Mouse (Mus musculus) midbrain, embryonic 12.5 days (tissue): ENCODE measurements around the gene Maml3. TPM values are rescaled to one million over a fixed set of nuclear protein-coding genes. Genes with fewer than 3 reads are reported as not detected.
A peak's percentile ranks its signal among the peaks of the same experiment; 100 is the strongest.

Experiments
- ATAC-seq: fragments of 200-750 bp; cut with Nextera tagmentation; 2 replicates; pipeline ENCODE4 v1.8.0; 2017; ENCODE audit warnings: low read depth, moderate TSS enrichment, moderate library complexity; ENCODE audit not compliant: low FRiP score
- H3K27ac ChIP-seq: fragments of 300-500 bp; sonication (generic); replicated peaks from 2 replicates; pipeline ENCODE4 v1.5.1; 2016; ENCODE audit warnings: mild to moderate bottlenecking
- H3K27me3 ChIP-seq: fragments of 300-500 bp; sonication (generic); 2 replicates; pipeline ENCODE4 v1.6.1; 2016; ENCODE audit warnings: mild to moderate bottlenecking
- H3K36me3 ChIP-seq: fragments of 300-500 bp; sonication (generic); 2 replicates; pipeline ENCODE4 v1.6.1; 2016
- H3K4me1 ChIP-seq: fragments of 300-500 bp; sonication (generic); 2 replicates; pipeline ENCODE4 v1.6.1; 2016
- H3K4me2 ChIP-seq: fragments of 300-500 bp; sonication (generic); replicated peaks from 2 replicates; pipeline ENCODE4 v1.6.1; 2016; ENCODE audit warnings: mild to moderate bottlenecking, moderate library complexity
- H3K4me3 ChIP-seq: fragments of 300-500 bp; sonication (generic); 2 replicates; pipeline ENCODE4 v1.5.1; 2016; ENCODE audit warnings: mild to moderate bottlenecking
- H3K9ac ChIP-seq: fragments of 300-500 bp; sonication (generic); replicated peaks from 2 replicates; pipeline ENCODE4 v1.6.1; 2016; ENCODE audit warnings: mild to moderate bottlenecking, moderate library complexity
- H3K9me3 ChIP-seq: fragments of 300-500 bp; sonication (generic); 2 replicates; pipeline ENCODE4 v1.6.1; 2016; ENCODE audit warnings: mild to moderate bottlenecking
- WGBS: fragments of 180-500 bp; shearing (Covaris S2); methylation state at CpG from one replicate; pipeline ENCODE4 v1.1.7; 2016; 5-methylcytosine and 5-hydroxymethylcytosine counted together
- polyA plus RNA-seq: library from polyadenylated mRNA; unstranded; fragments of >200 nt; fragmentation: Nextera tagmentation; extraction: Ambion mirVana; gene quantifications from 2 replicates; pipeline ENCODE4 v1.2.1, GENCODE M21; 2016

Maml3 gene
- polyA plus RNA-seq, 1 experiment from 2014 or later = 8.2 TPM

- H3K9me3 ChIP-seq = no peaks in the 10 kb centered on the region
- H3K36me3 ChIP-seq = no peaks in the 10 kb centered on the region
- peak overlapping the region; percentile 86 for H3K27ac ChIP-seq
- no peaks in the 10 kb centered on the region for H3K27me3 ChIP-seq
- H3K9ac ChIP-seq = peak overlapping the region; percentile 52
- H3K4me3 ChIP-seq = peak overlapping the region; percentile 12
- peak overlapping the region; percentile 49 for H3K4me2 ChIP-seq
- 10% methylated on average over 20 of the region's 20 CpGs for WGBS
- peaks cover 35% of the 10 kb centered on the region for H3K4me1 ChIP-seq
- peak; percentile 83 for ATAC-seq
Observed at GRCm38 (mm10) chr3:51888662-51889433, 216.0 kb downstream of the Maml3 start.

GRCm38 (mm10) chr3:51888295-51888661 is 216.6 kb downstream of the Maml3 start:
- H3K4me2 ChIP-seq = peak overlapping the region; percentile 49
- 5% methylated on average over 6 of the region's 8 CpGs for WGBS
- ATAC-seq = peak; percentile 50; the same call in 1 of the 2 replicates
- H3K36me3 ChIP-seq = no peaks in the 10 kb centered on the region
- peak overlapping the region; percentile 86 for H3K27ac ChIP-seq
- no peaks in the 10 kb centered on the region for H3K9me3 ChIP-seq
- H3K4me3 ChIP-seq = peak overlapping the region; percentile 12; the same call in 1 of the 2 replicates
- H3K9ac ChIP-seq = peak overlapping the region; percentile 52
- no peaks in the 10 kb centered on the region for H3K27me3 ChIP-seq
- H3K4me1 ChIP-seq = peaks cover 38% of the 10 kb centered on the region

- ATAC-seq = no peak
Observed at GRCm38 (mm10) chr3:51885920-51886319, 219.0 kb downstream of the Maml3 start.

GRCm38 (mm10) chr3:51885487-51885886 is 219.4 kb downstream of the Maml3 start:
- no peaks in the 10 kb centered on the region for H3K27me3 ChIP-seq
- no peak for ATAC-seq
- H3K4me1 ChIP-seq = peaks cover 57% of the 10 kb centered on the region
- no peak overlapping the region for H3K4me3 ChIP-seq
- 84% methylated on average over 5 of the region's 5 CpGs for WGBS
- H3K4me2 ChIP-seq = no peak overlapping the region
- H3K36me3 ChIP-seq = no peaks in the 10 kb centered on the region
- no peaks in the 10 kb centered on the region for H3K9me3 ChIP-seq
- no peak overlapping the region for H3K27ac ChIP-seq
- H3K9ac ChIP-seq = no peak overlapping the region

More at GRCm38 (mm10) chr3:51885920-51886319, 219.0 kb downstream of the Maml3 start:
- Histone ChIP-seq H3K27me3 (no peaks in the 10 kb centered on the region), H3K9me3 (no peaks in the 10 kb centered on the region), H3K4me3 (no peak overlapping the region), H3K36me3 (no peaks in the 10 kb centered on the region), H3K9ac (no peak overlapping the region), H3K4me2 (no peak overlapping the region), H3K27ac (no peak overlapping the region), H3K4me1 (peaks cover 52% of the 10 kb centered on the region)
- WGBS = 62% methylated on average over 5 of the region's 5 CpGs

GRCm38 (mm10) chr3:51881981-51882380 is 222.9 kb downstream of the Maml3 start:
- Histone ChIP-seq H3K4me1 (peaks cover 37% of the 10 kb centered on the region), H3K36me3 (no peaks in the 10 kb centered on the region), H3K27ac (no peak overlapping the region), H3K4me3 (no peak overlapping the region), H3K4me2 (no peak overlapping the region), H3K9ac (no peak overlapping the region), H3K9me3 (no peaks in the 10 kb centered on the region), H3K27me3 (no peaks in the 10 kb centered on the region)
- ATAC-seq = no peak
- 77% methylated on average over 10 of the region's 10 CpGs for WGBS

- H3K4me2 ChIP-seq = no peak overlapping the region
- 74% methylated on average over 2 of the region's 2 CpGs for WGBS
- H3K9me3 ChIP-seq = no peaks in the 10 kb centered on the region
- H3K9ac ChIP-seq = no peak overlapping the region
- no peak overlapping the region for H3K4me3 ChIP-seq
- no peaks in the 10 kb centered on the region for H3K27me3 ChIP-seq
- H3K27ac ChIP-seq = no peak overlapping the region
- H3K4me1 ChIP-seq = peaks cover 37% of the 10 kb centered on the region
- ATAC-seq = no peak
- no peaks in the 10 kb centered on the region for H3K36me3 ChIP-seq
Observed at GRCm38 (mm10) chr3:51881393-51881792, 223.5 kb downstream of the Maml3 start.

GRCm38 (mm10) chr3:51880506-51881036 is 224.3 kb downstream of the Maml3 start:
- ATAC-seq = no peak
- no peaks in the 10 kb centered on the region for H3K27me3 ChIP-seq
- H3K36me3 ChIP-seq = no peaks in the 10 kb centered on the region
- no peak overlapping the region for H3K4me2 ChIP-seq
- H3K9ac ChIP-seq = peak overlapping the region; percentile 7; the same call in 1 of the 2 replicates
- H3K4me3 ChIP-seq = no peak overlapping the region
- WGBS = 65% methylated on average over 8 of the region's 8 CpGs
- no peaks in the 10 kb centered on the region for H3K9me3 ChIP-seq
- peaks cover 37% of the 10 kb centered on the region for H3K4me1 ChIP-seq
- H3K27ac ChIP-seq = peak overlapping the region; percentile 49

- H3K9me3 ChIP-seq = no peaks in the 10 kb centered on the region
- no peak for ATAC-seq
- WGBS = 90% methylated on average over 11 of the region's 11 CpGs
- no peak overlapping the region for H3K4me2 ChIP-seq
- H3K9ac ChIP-seq = no peak overlapping the region
- H3K4me1 ChIP-seq = peaks cover 36% of the 10 kb centered on the region
- no peak overlapping the region for H3K27ac ChIP-seq
- no peak overlapping the region for H3K4me3 ChIP-seq
- no peaks in the 10 kb centered on the region for H3K27me3 ChIP-seq
- no peaks in the 10 kb centered on the region for H3K36me3 ChIP-seq
Observed at GRCm38 (mm10) chr3:51879211-51879610, 225.7 kb downstream of the Maml3 start.

GRCm38 (mm10) chr3:51878577-51878976 is 226.3 kb downstream of the Maml3 start:
- Histone ChIP-seq H3K9ac (no peak overlapping the region), H3K4me1 (peaks cover 36% of the 10 kb centered on the region), H3K36me3 (no peaks in the 10 kb centered on the region), H3K27ac (no peak overlapping the region), H3K9me3 (no peaks in the 10 kb centered on the region), H3K4me2 (no peak overlapping the region), H3K27me3 (no peaks in the 10 kb centered on the region), H3K4me3 (no peak overlapping the region)
- 92% methylated on average over 9 of the region's 9 CpGs for WGBS
- ATAC-seq = no peak

- no peak overlapping the region for H3K4me2 ChIP-seq
- ATAC-seq = no peak
- H3K4me1 ChIP-seq = peaks cover 29% of the 10 kb centered on the region
- H3K27me3 ChIP-seq = no peaks in the 10 kb centered on the region
- H3K9me3 ChIP-seq = no peaks in the 10 kb centered on the region
- H3K9ac ChIP-seq = no peak overlapping the region
- H3K36me3 ChIP-seq = no peaks in the 10 kb centered on the region
- 92% methylated on average over 9 of the region's 9 CpGs for WGBS
- no peak overlapping the region for H3K27ac ChIP-seq
- H3K4me3 ChIP-seq = no peak overlapping the region
Observed at GRCm38 (mm10) chr3:51876729-51877128, 228.1 kb downstream of the Maml3 start.

GRCm38 (mm10) chr3:51875629-51876028 is 229.2 kb downstream of the Maml3 start:
- Histone ChIP-seq H3K27me3 (no peaks in the 10 kb centered on the region), H3K4me2 (no peak overlapping the region), H3K4me3 (no peak overlapping the region), H3K9ac (no peak overlapping the region), H3K27ac (no peak overlapping the region), H3K36me3 (no peaks in the 10 kb centered on the region), H3K9me3 (no peaks in the 10 kb centered on the region), H3K4me1 (peaks cover 23% of the 10 kb centered on the region)
- WGBS = 88% methylated on average over 4 of the region's 4 CpGs
- ATAC-seq = no peak

GRCm38 (mm10) chr3:51874252-51874651 is 230.6 kb downstream of the Maml3 start:
- no peaks in the 10 kb centered on the region for H3K9me3 ChIP-seq
- H3K36me3 ChIP-seq = no peaks in the 10 kb centered on the region
- H3K4me3 ChIP-seq = no peak overlapping the region
- no peaks in the 10 kb centered on the region for H3K27me3 ChIP-seq
- H3K4me2 ChIP-seq = no peak overlapping the region
- no peak for ATAC-seq
- H3K4me1 ChIP-seq = peaks cover 27% of the 10 kb centered on the region
- whole genome bisulfite sequencing = 78% methylated on average over 3 of the region's 3 CpGs
- H3K27ac ChIP-seq = no peak overlapping the region
- no peak overlapping the region for H3K9ac ChIP-seq
